Mouse (Mus musculus) midbrain, embryonic 14.5 days (tissue): ENCODE measurements at regions not wholly inside any gene's neighbourhood (a gene's known extent, or its start where the extent isn't known, plus 50 kb on each side); places are given as distances from the start of the nearest gene placed in this dataset.
"Not testable (repeated sequence)": the region's sequence is repeated elsewhere in the genome, so short reads cannot be mapped to it uniquely, and the experiment has no call there.

Experiments used
- ATAC-seq: fragments of 200-750 bp; cut with Nextera tagmentation; 2 replicates; pipeline ENCODE4 v1.8.0; 2017; ENCODE audit warnings: moderate number of reproducible peaks, moderate library complexity; ENCODE audit not compliant: low FRiP score, low TSS enrichment
- DNase-seq: peaks from one replicate; pipeline ENCODE4 v3.0.0-alpha.2; 2015
- H3K27ac ChIP-seq: fragments of 300-500 bp; sonication (generic); replicated peaks from 2 replicates; pipeline ENCODE4 v1.5.1; 2014; ENCODE audit warnings: mild to moderate bottlenecking, low read depth, low read length, moderate library complexity
- H3K27me3 ChIP-seq: fragments of 300-500 bp; sonication (generic); 2 replicates; pipeline ENCODE4 v1.6.1; 2014; ENCODE audit warnings: low read length, control low read depth, mixed read lengths; ENCODE audit not compliant: control insufficient read depth, insufficient read depth
- H3K36me3 ChIP-seq: fragments of 300-500 bp; sonication (generic); 2 replicates; pipeline ENCODE4 v1.6.1; 2014; ENCODE audit warnings: low read length, control low read depth; ENCODE audit not compliant: control insufficient read depth, insufficient read depth
- H3K4me1 ChIP-seq: fragments of 300-500 bp; sonication (generic); 2 replicates; pipeline ENCODE4 v1.6.1; 2014; ENCODE audit warnings: mild to moderate bottlenecking, antibody characterized with exemption, low read length, control low read depth; ENCODE audit not compliant: control insufficient read depth, insufficient read depth
- H3K4me2 ChIP-seq: fragments of 300-500 bp; sonication (generic); 2 replicates; pipeline ENCODE4 v1.6.1; 2014; ENCODE audit warnings: mild to moderate bottlenecking, low read length, moderate library complexity
- H3K4me3 ChIP-seq: fragments of 300-500 bp; sonication (generic); replicated peaks from 2 replicates; pipeline ENCODE4 v1.5.1; 2014; ENCODE audit warnings: low read depth, low read length
- H3K9ac ChIP-seq: fragments of 300-500 bp; sonication (generic); replicated peaks from 2 replicates; pipeline ENCODE4 v1.6.1; 2014; ENCODE audit warnings: mild to moderate bottlenecking, low read length, moderate library complexity
- H3K9me3 ChIP-seq: fragments of 300-500 bp; sonication (generic); 2 replicates; pipeline ENCODE4 v1.6.1; 2016; ENCODE audit warnings: low read length, control low read depth, mixed read lengths; ENCODE audit not compliant: control insufficient read depth
- WGBS: fragments of 180-500 bp; shearing (Covaris S2); extraction: QIAGEN DNeasy Blood & Tissue Kit; methylation state at CpG from one replicate; pipeline ENCODE4 v1.1.7; 2014; 5-methylcytosine and 5-hydroxymethylcytosine counted together

DNA sequence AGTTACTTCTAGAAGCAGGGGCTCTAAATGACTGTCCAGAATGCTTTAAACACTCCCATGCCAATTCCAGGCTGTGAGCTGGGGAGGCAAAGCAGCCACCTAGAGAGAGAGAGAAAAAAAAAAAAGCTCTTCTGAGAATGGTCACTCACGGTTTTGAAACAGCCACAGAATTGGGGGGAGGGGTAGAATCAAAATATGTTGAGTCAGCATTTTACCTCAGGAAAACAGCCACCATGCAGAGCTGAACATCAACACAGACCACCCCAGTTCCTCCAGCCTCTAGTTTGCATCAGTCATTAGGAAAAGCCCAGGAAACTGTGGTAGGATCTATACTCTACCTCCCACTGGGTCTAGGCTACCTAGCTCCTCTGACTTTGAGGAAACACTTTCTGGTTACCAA lies 124.1 kb upstream of the Gm5150 start:
- H3K4me3 ChIP-seq: no peak overlapping the region
- no peaks in the 10 kb centered on the region for H3K27me3 ChIP-seq
- no peak overlapping the region for H3K27ac ChIP-seq
- no peaks in the 10 kb centered on the region for H3K4me1 ChIP-seq
- H3K9ac ChIP-seq: no peak overlapping the region
- ATAC-seq: no peak
- WGBS: 68% methylated on average over 1 of the region's 1 CpGs
- DNase-seq: no peak
- no peaks in the 10 kb centered on the region for H3K9me3 ChIP-seq
- H3K4me2 ChIP-seq: no peak overlapping the region
- no peaks in the 10 kb centered on the region for H3K36me3 ChIP-seq

DNA sequence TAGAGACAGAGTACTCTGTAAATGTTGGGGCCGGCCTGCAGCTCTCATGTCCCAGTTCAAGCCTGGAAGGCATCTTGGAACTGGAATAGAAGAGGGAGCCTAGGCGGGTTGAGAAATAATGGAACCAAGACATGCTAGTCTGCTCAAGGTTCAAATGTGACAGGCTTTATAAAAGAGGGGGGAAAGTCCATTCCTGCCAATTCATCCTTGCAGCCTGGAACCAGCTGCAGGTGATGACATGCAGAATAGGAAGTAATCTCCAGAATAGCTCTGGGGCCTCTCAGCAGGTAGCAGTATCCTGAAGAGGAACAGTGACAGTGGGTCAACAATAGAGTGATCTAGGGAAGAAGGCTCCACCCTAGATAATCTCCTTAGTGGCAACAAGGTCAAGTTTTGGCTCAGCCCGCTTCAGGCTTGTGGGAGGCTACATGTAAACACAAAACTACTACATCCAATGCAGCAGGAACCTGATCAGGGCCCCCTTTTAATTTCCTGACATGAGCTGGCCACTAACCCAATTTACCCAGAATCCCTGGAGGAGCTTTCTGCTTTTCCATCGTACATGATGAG lies 119.2 kb upstream of the Gm5150 start:
- H3K27ac ChIP-seq, H3K9me3 ChIP-seq, H3K36me3 ChIP-seq, H3K4me1 ChIP-seq, H3K27me3 ChIP-seq, H3K4me2 ChIP-seq, H3K9ac ChIP-seq, DNase-seq, H3K4me3 ChIP-seq, ATAC-seq: not testable (repeated sequence)
- WGBS: 59% methylated on average over 4 of the region's 4 CpGs

DNA sequence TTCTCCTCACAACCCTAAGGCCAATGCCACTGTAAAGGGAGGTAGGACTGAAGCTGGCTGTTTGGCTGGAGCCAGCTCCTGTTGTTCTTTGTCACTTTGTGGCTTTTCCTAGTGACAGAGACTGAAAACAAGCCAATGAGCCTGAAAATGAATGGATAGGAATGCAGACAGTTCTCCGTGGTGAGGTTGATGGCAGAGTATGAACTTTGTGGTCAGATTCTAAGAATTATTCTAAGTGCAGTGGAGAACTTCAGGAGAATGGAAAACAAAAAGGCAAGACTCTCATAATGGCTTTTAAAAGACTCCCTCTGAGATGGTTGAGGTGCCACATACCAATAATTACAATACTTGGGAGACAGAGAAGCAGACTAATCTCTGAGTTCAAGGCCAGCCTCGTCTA lies 109.7 kb upstream of the Gm5150 start:
- 58% methylated on average over 2 of the region's 2 CpGs for WGBS

DNA sequence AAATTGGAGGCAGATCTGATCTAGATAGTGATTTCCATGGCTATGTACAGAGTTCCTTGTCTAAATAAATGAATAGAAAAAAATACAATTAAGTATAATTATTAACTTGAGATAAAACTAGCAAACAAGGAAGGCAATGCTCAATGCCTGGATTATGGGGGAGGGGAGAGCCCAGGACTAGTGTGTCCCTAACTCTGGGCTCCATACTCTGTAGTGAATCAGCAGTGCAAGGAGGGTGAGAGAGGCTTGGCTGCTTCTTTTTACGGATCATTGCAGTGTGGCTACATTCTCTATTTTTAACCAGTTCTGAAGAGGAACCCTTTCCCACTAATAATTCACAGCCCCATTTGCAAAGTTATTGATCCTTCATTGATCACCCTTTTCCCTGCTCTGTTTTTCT lies 101.3 kb upstream of the Gm5150 start:
- ATAC-seq (no peak), DNase-seq (no peak)
- WGBS: 82% methylated on average over 1 of the region's 1 CpGs
- H3K9me3 ChIP-seq: no peaks in the 10 kb centered on the region
- no peak overlapping the region for H3K4me2 ChIP-seq
- no peaks in the 10 kb centered on the region for H3K27me3 ChIP-seq
- H3K27ac ChIP-seq: no peak overlapping the region
- no peaks in the 10 kb centered on the region for H3K36me3 ChIP-seq
- no peak overlapping the region for H3K4me3 ChIP-seq
- no peak overlapping the region for H3K9ac ChIP-seq
- no peaks in the 10 kb centered on the region for H3K4me1 ChIP-seq

More for the DNA sequence above, 109.7 kb upstream of the Gm5150 start:
- Histone ChIP-seq H3K36me3 (no peaks in the 10 kb centered on the region), H3K4me3 (no peak overlapping the region), H3K27me3 (no peaks in the 10 kb centered on the region), H3K4me1 (no peaks in the 10 kb centered on the region), H3K4me2 (no peak overlapping the region), H3K9me3 (no peaks in the 10 kb centered on the region), H3K27ac (no peak overlapping the region), H3K9ac (no peak overlapping the region)
- DNase-seq (no peak), ATAC-seq (no peak)

DNA sequence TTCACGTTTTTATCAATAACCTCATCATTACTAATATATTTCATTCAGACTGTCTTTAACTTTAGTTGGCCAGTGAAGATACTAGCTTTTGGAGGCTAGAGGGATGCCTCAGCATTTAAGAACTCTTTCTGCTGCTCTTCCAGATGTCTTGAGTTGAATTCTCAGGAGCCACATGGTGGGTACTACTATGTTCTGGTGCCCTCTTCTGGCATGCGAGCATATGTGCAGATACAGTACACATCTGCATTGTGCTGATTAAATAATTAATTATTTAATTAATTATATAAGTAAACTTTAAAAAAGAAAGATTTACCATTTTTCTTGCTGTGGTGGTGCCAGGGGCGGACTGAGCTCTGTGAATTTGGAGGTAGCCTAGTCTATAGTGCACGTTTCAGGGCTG lies 98.8 kb upstream of the Gm5150 start:
- ATAC-seq (no peak), DNase-seq (peak; percentile 2)
- Histone ChIP-seq H3K36me3 (no peaks in the 10 kb centered on the region), H3K27me3 (no peaks in the 10 kb centered on the region), H3K27ac (no peak overlapping the region), H3K4me2 (no peak overlapping the region), H3K4me3 (no peak overlapping the region), H3K4me1 (no peaks in the 10 kb centered on the region), H3K9me3 (no peaks in the 10 kb centered on the region), H3K9ac (no peak overlapping the region)
- 77% methylated on average over 4 of the region's 4 CpGs for WGBS

DNA sequence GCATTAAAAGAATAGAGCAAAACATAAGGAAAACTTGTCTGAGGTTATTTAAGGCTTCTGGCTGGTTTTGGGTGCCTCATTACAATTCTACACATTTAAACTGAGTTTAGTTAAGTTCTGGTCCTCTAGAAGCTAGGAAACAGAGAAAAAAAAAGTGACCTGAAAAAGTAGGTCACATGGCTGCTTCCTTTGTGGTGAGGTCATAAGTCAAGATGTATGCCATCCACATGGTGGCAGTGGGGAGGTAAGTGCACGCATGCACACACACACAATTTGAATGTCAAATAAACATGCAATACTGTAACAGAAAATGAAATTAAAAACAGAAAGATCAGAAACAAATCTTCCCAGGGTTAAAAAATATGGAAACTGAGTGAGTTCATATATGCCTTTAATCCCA lies 96.9 kb upstream of the Gm5150 start:
- H3K36me3 ChIP-seq: no peaks in the 10 kb centered on the region
- no peak overlapping the region for H3K27ac ChIP-seq
- no peak overlapping the region for H3K4me3 ChIP-seq
- WGBS: 88% methylated on average over 1 of the region's 1 CpGs
- DNase-seq (no peak), ATAC-seq (no peak)
- H3K9me3 ChIP-seq: no peaks in the 10 kb centered on the region
- no peak overlapping the region for H3K4me2 ChIP-seq
- no peak overlapping the region for H3K9ac ChIP-seq
- H3K27me3 ChIP-seq: no peaks in the 10 kb centered on the region
- no peaks in the 10 kb centered on the region for H3K4me1 ChIP-seq

DNA sequence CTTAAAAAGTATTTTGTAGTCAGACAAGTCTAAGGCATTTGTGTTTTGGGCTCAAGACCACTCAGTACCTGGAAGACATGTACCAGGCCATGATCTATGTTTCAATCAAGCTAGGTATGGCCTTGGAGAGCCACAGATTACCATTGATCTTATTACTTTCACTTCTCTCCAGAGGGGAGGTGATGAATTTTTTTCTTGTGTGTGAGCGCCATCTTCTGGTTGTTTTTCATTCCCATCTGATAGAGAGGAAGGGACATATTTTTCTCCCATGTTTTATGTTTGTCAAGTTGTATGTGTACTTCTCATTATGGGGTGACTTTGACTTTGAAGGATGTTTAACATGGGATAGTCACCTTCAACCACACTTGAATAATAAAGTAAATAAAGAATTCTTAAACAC lies 80.3 kb upstream of the Gm5150 start:
- no peak overlapping the region for H3K9ac ChIP-seq
- DNase-seq (peak; percentile 49), ATAC-seq (peak; percentile 50)
- no peak overlapping the region for H3K27ac ChIP-seq
- no peaks in the 10 kb centered on the region for H3K4me1 ChIP-seq
- 10% methylated on average over 1 of the region's 1 CpGs for WGBS
- no peak overlapping the region for H3K4me3 ChIP-seq
- no peaks in the 10 kb centered on the region for H3K27me3 ChIP-seq
- no peak overlapping the region for H3K4me2 ChIP-seq
- no peaks in the 10 kb centered on the region for H3K9me3 ChIP-seq
- no peaks in the 10 kb centered on the region for H3K36me3 ChIP-seq

DNA sequence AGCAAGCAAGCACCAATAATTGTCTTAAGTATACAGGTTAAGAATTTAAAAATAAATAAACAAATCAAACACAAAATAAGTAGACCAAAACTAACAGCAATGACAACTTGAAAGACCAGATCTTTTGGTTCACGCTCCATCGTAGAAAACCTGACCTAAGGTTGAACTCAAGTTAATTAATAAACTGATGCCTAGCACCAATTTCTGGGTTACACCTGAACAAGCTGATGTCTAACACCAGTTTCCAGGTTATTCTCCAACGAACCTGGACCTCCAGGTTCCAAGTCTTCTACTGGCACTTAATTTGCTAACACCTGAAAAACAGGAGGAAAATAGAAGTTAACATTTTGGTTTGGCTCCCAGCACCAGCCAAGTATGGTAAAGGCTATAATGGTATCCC lies 79.1 kb upstream of the Gm5150 start:
- H3K9ac ChIP-seq: no peak overlapping the region
- no peak overlapping the region for H3K4me2 ChIP-seq
- H3K4me1 ChIP-seq: no peaks in the 10 kb centered on the region
- no peaks in the 10 kb centered on the region for H3K36me3 ChIP-seq
- ATAC-seq (no peak), DNase-seq (no peak)
- 88% methylated on average over 3 of the region's 3 CpGs for WGBS
- no peak overlapping the region for H3K4me3 ChIP-seq
- no peak overlapping the region for H3K27ac ChIP-seq
- no peaks in the 10 kb centered on the region for H3K9me3 ChIP-seq
- H3K27me3 ChIP-seq: no peaks in the 10 kb centered on the region

DNA sequence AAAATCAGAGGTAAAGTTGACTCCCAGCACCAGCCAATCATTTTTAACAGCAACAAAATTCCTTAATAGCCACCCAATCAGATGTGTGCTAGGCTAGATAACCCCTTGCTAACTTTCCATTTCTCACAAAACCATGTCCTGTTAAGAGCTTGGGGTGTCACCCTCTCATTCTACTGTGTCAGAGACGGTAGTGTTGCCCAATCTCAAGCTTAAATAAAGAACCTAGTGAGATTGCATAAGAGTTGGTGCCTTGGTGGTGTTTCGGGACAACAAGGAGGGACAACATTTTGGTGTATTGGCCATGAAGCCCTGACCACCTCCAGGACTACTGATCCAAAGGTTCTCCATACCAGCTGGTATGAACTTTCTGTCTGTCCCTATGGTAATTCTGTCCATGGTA lies 72.9 kb upstream of the Gm5150 start:
- Histone ChIP-seq H3K9ac (no peak overlapping the region), H3K36me3 (no peaks in the 10 kb centered on the region), H3K4me3 (no peak overlapping the region), H3K4me1 (no peaks in the 10 kb centered on the region), H3K27ac (no peak overlapping the region), H3K4me2 (no peak overlapping the region), H3K27me3 (no peaks in the 10 kb centered on the region), H3K9me3 (no peaks in the 10 kb centered on the region)
- WGBS: 80% methylated on average over 2 of the region's 2 CpGs
- DNase-seq (no peak), ATAC-seq (no peak)
